Comparison of ENCODE assay signal across 11 mouse cellular contexts in genomic region chr15:93579899-93580298, GRCm38 (mm10). TPM values are rescaled to one million over a fixed set of nuclear protein-coding genes. Genes with fewer than 3 reads are reported as not detected.
A peak's percentile ranks its signal among the peaks of the same experiment; 100 is the strongest.
DNase-seq lines count a peak whose midpoint lies in the region; ATAC-seq and TF ChIP-seq lines count a peak whose summit lies in the region.
"Had no signal": no experiment of that assay in that cellular context is flagged by ENCODE, and none has a peak within 500 bp of the region (broad histone marks: within the 10 kb centered on the region; RNA-seq: fewer than 3 reads in every experiment).

No protein-coding gene starts in this region.

- peaks cover 17% of the 10 kb centered on the region for H3K36me3 ChIP-seq in embryonic facial prominence, embryonic 14.5 days (ENCODE audit: control insufficient read depth, insufficient read depth, low read length)
- H3K36me3 ChIP-seq in embryonic facial prominence, embryonic 10.5 days (replicated peaks): peaks cover 45% of the 10 kb centered on the region
- 0 out of 2 replicates have a peak, but pooled peaks cover 2% of the 10 kb centered on the region for H3K36me3 ChIP-seq in intestine, embryonic 16.5 days (ENCODE audit: control insufficient read depth, insufficient read depth, low read length)

- H3K27me3 ChIP-seq in embryonic facial prominence, embryonic 14.5 days (replicated peaks; ENCODE audit: control insufficient read depth, insufficient read depth, low read length): no peaks in the 10 kb centered on the region
- no peaks in the 10 kb centered on the region for H3K27me3 ChIP-seq in embryonic facial prominence, embryonic 10.5 days (replicated peaks; ENCODE audit: low read depth, poor library complexity, severe bottlenecking)
- no peaks in the 10 kb centered on the region for H3K27me3 ChIP-seq in intestine, embryonic 16.5 days (replicated peaks; ENCODE audit: control insufficient read depth, insufficient read depth, low read length)

- peak; percentile 46 for TF ChIP-seq CTCF in left cerebral cortex, adult 2 months (IDR thresholded peaks at IDR 0.05)

- no peak overlapping the region for H3K9ac ChIP-seq in embryonic facial prominence, embryonic 14.5 days (ENCODE audit: low read depth, low read length)
- no peak overlapping the region for H3K9ac ChIP-seq in intestine, embryonic 16.5 days (ENCODE audit: low read depth, low read length)

- DNase-seq in embryonic facial prominence, embryonic 14.5 days (ENCODE audit: low spot score): peak; percentile 35
- DNase-seq in embryonic facial prominence, embryonic 10.5 days (ENCODE audit: low spot score): no peak
- DNase-seq in left cerebral cortex, adult 2 months (ENCODE audit: extremely low spot score in 1 of 2, low spot score in 2 of 2): no peak
- no peak for DNase-seq in left cerebral cortex, adult 11 months (ENCODE audit: low spot score)
- DNase-seq in embryo, embryonic 10.5 days (ENCODE audit: low spot score): peak; percentile 30
- DNase-seq in lung, postnatal 25 days (ENCODE audit: low spot score): peak; percentile 38
- DNase-seq in heart, adult 11 months: no peak
- DNase-seq: adrenal gland, adult 2 months had no signal

- H3K4me3 ChIP-seq in embryonic facial prominence, embryonic 14.5 days (ENCODE audit: low read depth, low read length): no peak overlapping the region
- H3K4me3 ChIP-seq in embryonic facial prominence, embryonic 10.5 days: no peak overlapping the region
- no peak overlapping the region for H3K4me3 ChIP-seq in left cerebral cortex, adult 2 months
- no peak overlapping the region for H3K4me3 ChIP-seq in intestine, embryonic 16.5 days (ENCODE audit: low read length)
- H3K4me3 ChIP-seq: myocyte had no signal

- H3K4me1 ChIP-seq in embryonic facial prominence, embryonic 14.5 days (ENCODE audit: control insufficient read depth, insufficient read depth, low read length): peaks cover 4% of the 10 kb centered on the region
- peaks cover 11% of the 10 kb centered on the region for H3K4me1 ChIP-seq in embryonic facial prominence, embryonic 10.5 days
- H3K4me1 ChIP-seq in intestine, embryonic 16.5 days (ENCODE audit: control insufficient read depth, insufficient read depth, low read length): peaks cover 9% of the 10 kb centered on the region

- 36% methylated on average over 9 of the region's 9 CpGs for WGBS in embryonic facial prominence, embryonic 14.5 days
- WGBS in embryonic facial prominence, embryonic 10.5 days: 50% methylated on average over 9 of the region's 9 CpGs
- 51% methylated on average over 9 of the region's 9 CpGs for WGBS in intestine, embryonic 16.5 days

- no peak overlapping the region for H3K4me2 ChIP-seq in embryonic facial prominence, embryonic 14.5 days (ENCODE audit: low read depth, low read length)
- H3K4me2 ChIP-seq in intestine, embryonic 16.5 days (ENCODE audit: low read depth, low read length): no peak overlapping the region
- H3K4me2 ChIP-seq: liver, embryonic 11.5 days had no signal

- no peak for ATAC-seq in embryonic facial prominence, embryonic 14.5 days (ENCODE audit: low read depth)
- no peak for ATAC-seq in intestine, embryonic 16.5 days

- H3K27ac ChIP-seq in embryonic facial prominence, embryonic 14.5 days (replicated peaks; ENCODE audit: low read depth, low read length): no peak overlapping the region
- no peak overlapping the region for H3K27ac ChIP-seq in embryonic facial prominence, embryonic 10.5 days (replicated peaks)
- H3K27ac ChIP-seq in left cerebral cortex, adult 2 months: no peak overlapping the region
- H3K27ac ChIP-seq in intestine, embryonic 16.5 days (ENCODE audit: low read length): no peak overlapping the region

- intact Hi-C loops in left cerebral cortex, adult 2 months (cut with DNase I): loop anchor here (5.0 to 10.0 kb wide), 3 partner anchors 138 to 313 kb away; partner anchors contain the start of genes Pphln1 and Zcrb1

- H3K9me3 ChIP-seq in embryonic facial prominence, embryonic 14.5 days (ENCODE audit: control insufficient read depth, low read length): 0 out of 2 replicates have a peak, but pooled peaks cover 8% of the 10 kb centered on the region
- H3K9me3 ChIP-seq in embryonic facial prominence, embryonic 10.5 days: peaks cover 9% of the 10 kb centered on the region
- no peaks in the 10 kb centered on the region for H3K9me3 ChIP-seq in intestine, embryonic 16.5 days (ENCODE audit: control insufficient read depth, low read length)

RNA-seq across cellular contexts. Expression of gene Prickle1, which starts 15.8 kb away (rescaled TPM):
- 35.7 and 43.5 TPM in 2 replicates for polyA plus RNA-seq in embryonic facial prominence, embryonic 14.5 days (2014; fragmentation: Nextera tagmentation; extraction: Ambion mirVana)
- 17.2 and 20.4 TPM in 2 replicates for polyA plus RNA-seq in embryonic facial prominence, embryonic 10.5 days (2016; fragmentation: Nextera tagmentation; extraction: Ambion mirVana)
- total RNA-seq in left cerebral cortex, adult 2 months (2021): 10 to 100 TPM; 92.4 to 93.4 TPM
- polyA plus RNA-seq in intestine, embryonic 16.5 days (2015; fragmentation: Nextera tagmentation; extraction: Ambion mirVana): 18.1 TPM in 2 replicates

Comparison
In these comparisons a context has a peak if more than half of its experiments do, and no peak if none do; other contexts are left out.
1. DNase-seq: peak in embryonic facial prominence, embryonic 14.5 days (single experiment), embryo, embryonic 10.5 days (single experiment) and lung, postnatal 25 days (single experiment); none in embryonic facial prominence, embryonic 10.5 days (single experiment), left cerebral cortex, adult 2 months (0 of 2), left cerebral cortex, adult 11 months (single experiment) and heart, adult 11 months (single experiment).